Mouse (Mus musculus): ENCODE measurements at regions not wholly inside any gene's neighbourhood (a gene's known extent, or its start where the extent isn't known, plus 50 kb on each side); places are given as distances from the start of the nearest gene placed in this dataset.

- TF ChIP-seq POLR2A (IDR thresholded peaks at IDR 0.05; ENCODE audit: insufficient read depth, low read depth, low read length) = no peak
- TF ChIP-seq CTCF (IDR thresholded peaks at IDR 0.05; ENCODE audit: insufficient read depth, low read depth, low read length) = no peak
Observed at GRCm38 (mm10) chr7:71526152-71526551, 174.9 kb upstream of the Gm10295 start.

Data from olfactory bulb, adult 2 months (tissue).